Mouse (Mus musculus): ENCODE data around the gene Celf6. TPM values are rescaled to one million over a fixed set of nuclear protein-coding genes. Genes with fewer than 3 reads are reported as not detected.

Celf6 gene
- polyA plus RNA-seq, 1 experiment from 2014 or later: 0.07 TPM

GRCm38 (mm10) chr9:59589703-59590439 lies 12.2 kb downstream of the Celf6 start:
- Histone ChIP-seq H3K27me3 (ENCODE audit: control insufficient read depth, insufficient read depth, low read length) (peaks cover 19% of the 10 kb centered on the region), H3K4me3 (ENCODE audit: low read depth, low read length) (no peak overlapping the region), H3K4me2 (no peak overlapping the region), H3K4me1 (ENCODE audit: control insufficient read depth, insufficient read depth, low read length) (no peaks in the 10 kb centered on the region), H3K36me3 (ENCODE audit: control insufficient read depth, insufficient read depth, low read length) (no peaks in the 10 kb centered on the region), H3K9me3 (replicated peaks; ENCODE audit: control insufficient read depth, low read length) (no peaks in the 10 kb centered on the region), H3K27ac (ENCODE audit: low read depth, low read length) (no peak overlapping the region), H3K9ac (ENCODE audit: low read depth, low read length) (no peak overlapping the region)
- ATAC-seq (replicated peaks; ENCODE audit: insufficient number of reproducible peaks, low FRiP score, low TSS enrichment): no peak
- WGBS (ENCODE audit: insufficient replicate concordance): 78% methylated on average over 10 of the region's 10 CpGs

DNA sequence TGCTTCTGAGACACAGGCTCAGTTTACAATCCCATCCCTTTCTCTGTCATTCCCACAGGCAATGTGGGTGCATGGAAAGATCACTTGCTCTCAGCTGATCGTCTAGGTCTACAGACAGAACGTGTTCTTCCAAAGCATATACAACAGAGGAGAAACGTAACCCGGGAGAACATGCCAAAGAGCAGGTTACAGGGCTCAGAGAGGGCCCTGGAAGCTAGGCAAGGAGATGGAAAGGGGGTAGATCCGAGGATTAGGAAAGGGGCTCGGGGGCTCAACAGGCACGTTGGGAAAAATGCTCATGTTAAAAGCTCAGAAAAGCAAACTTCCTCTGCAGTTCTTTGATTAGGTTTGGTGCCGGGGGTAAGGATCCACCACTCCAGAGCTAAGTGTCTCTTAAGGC lies 23.9 kb downstream of the Celf6 start:
- WGBS (ENCODE audit: insufficient replicate concordance): 69% methylated on average over 8 of the region's 8 CpGs
- Histone ChIP-seq H3K27ac (ENCODE audit: low read depth, low read length) (no peak overlapping the region), H3K4me1 (ENCODE audit: control insufficient read depth, insufficient read depth, low read length) (no peaks in the 10 kb centered on the region), H3K9ac (ENCODE audit: low read depth, low read length) (no peak overlapping the region), H3K4me2 (no peak overlapping the region), H3K4me3 (ENCODE audit: low read depth, low read length) (no peak overlapping the region), H3K9me3 (replicated peaks; ENCODE audit: control insufficient read depth, low read length) (no peaks in the 10 kb centered on the region), H3K36me3 (ENCODE audit: control insufficient read depth, insufficient read depth, low read length) (no peaks in the 10 kb centered on the region), H3K27me3 (ENCODE audit: control insufficient read depth, insufficient read depth, low read length) (peaks cover 23% of the 10 kb centered on the region)
- ATAC-seq (replicated peaks; ENCODE audit: insufficient number of reproducible peaks, low FRiP score, low TSS enrichment): no peak

DNA sequence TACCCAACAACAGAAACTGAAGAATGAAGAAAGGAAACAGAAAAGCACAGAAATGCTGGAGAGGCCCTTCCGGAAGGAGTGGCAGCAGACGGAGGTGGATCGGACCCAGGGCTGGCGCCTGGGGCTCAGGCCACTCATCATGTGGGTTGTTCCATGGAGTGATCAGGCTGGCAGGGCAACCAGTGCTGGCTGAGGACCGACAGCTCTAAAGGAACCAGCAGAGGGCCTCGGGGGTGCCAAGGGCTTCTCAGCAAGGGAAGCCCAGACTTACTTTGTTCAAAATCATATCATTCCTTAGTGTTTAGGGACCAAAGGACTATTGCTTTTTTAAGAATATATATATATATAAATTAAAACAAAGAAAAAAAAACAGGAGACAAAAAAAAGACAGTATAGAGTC lies 28.2 kb downstream of the Celf6 start:
- WGBS (ENCODE audit: insufficient replicate concordance): 61% methylated on average over 6 of the region's 6 CpGs
- no peak overlapping the region for H3K27ac ChIP-seq (ENCODE audit: low read depth, low read length)
- no peaks in the 10 kb centered on the region for H3K9me3 ChIP-seq (replicated peaks; ENCODE audit: control insufficient read depth, low read length)
- H3K27me3 ChIP-seq (ENCODE audit: control insufficient read depth, insufficient read depth, low read length): peaks cover 23% of the 10 kb centered on the region
- no peaks in the 10 kb centered on the region for H3K4me1 ChIP-seq (ENCODE audit: control insufficient read depth, insufficient read depth, low read length)
- no peak for ATAC-seq (replicated peaks; ENCODE audit: insufficient number of reproducible peaks, low FRiP score, low TSS enrichment)
- H3K9ac ChIP-seq (ENCODE audit: low read depth, low read length): no peak overlapping the region
- H3K36me3 ChIP-seq (ENCODE audit: control insufficient read depth, insufficient read depth, low read length): no peaks in the 10 kb centered on the region
- H3K4me3 ChIP-seq (ENCODE audit: low read depth, low read length): no peak overlapping the region
- no peak overlapping the region for H3K4me2 ChIP-seq

GRCm38 (mm10) chr9:59610950-59611349 lies 33.2 kb downstream of the Celf6 start:
- WGBS (ENCODE audit: insufficient replicate concordance): 81% methylated on average over 2 of the region's 2 CpGs
- H3K9ac ChIP-seq (ENCODE audit: low read depth, low read length): no peak overlapping the region
- no peak overlapping the region for H3K4me2 ChIP-seq
- H3K4me1 ChIP-seq (ENCODE audit: control insufficient read depth, insufficient read depth, low read length): no peaks in the 10 kb centered on the region
- ATAC-seq (replicated peaks; ENCODE audit: insufficient number of reproducible peaks, low FRiP score, low TSS enrichment): no peak
- H3K27ac ChIP-seq (ENCODE audit: low read depth, low read length): no peak overlapping the region
- no peaks in the 10 kb centered on the region for H3K36me3 ChIP-seq (ENCODE audit: control insufficient read depth, insufficient read depth, low read length)
- no peak overlapping the region for H3K4me3 ChIP-seq (ENCODE audit: low read depth, low read length)
- H3K9me3 ChIP-seq (replicated peaks; ENCODE audit: control insufficient read depth, low read length): no peaks in the 10 kb centered on the region
- H3K27me3 ChIP-seq (ENCODE audit: control insufficient read depth, insufficient read depth, low read length): no peaks in the 10 kb centered on the region

DNA sequence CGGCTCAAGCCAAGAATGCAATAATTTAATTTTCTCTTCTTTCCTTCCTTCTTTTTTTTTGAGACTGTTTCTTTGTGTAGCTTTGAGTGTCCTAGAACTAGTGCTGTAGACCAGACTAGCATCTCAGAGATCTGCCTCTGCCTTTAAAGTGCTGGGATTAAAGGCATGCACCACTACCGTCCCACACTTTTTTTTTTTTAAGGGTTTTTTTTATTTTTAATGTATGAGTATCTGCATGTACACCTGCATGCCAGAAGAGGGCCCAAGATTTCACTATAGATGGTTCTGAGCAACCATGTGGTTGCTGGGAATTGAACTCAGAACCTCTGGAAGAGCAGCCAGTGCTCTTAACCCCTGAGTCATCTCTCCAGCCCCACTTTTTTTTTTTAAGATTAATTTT lies 38.1 kb downstream of the Celf6 start:
- Histone ChIP-seq H3K27me3 (ENCODE audit: control insufficient read depth, insufficient read depth, low read length) (no peaks in the 10 kb centered on the region), H3K4me1 (ENCODE audit: control insufficient read depth, insufficient read depth, low read length) (peaks cover 4% of the 10 kb centered on the region; the same call in 1 of the 2 replicates), H3K36me3 (ENCODE audit: control insufficient read depth, insufficient read depth, low read length) (no peaks in the 10 kb centered on the region), H3K9me3 (replicated peaks; ENCODE audit: control insufficient read depth, low read length) (no peaks in the 10 kb centered on the region), H3K9ac (ENCODE audit: low read depth, low read length) (no peak overlapping the region), H3K27ac (ENCODE audit: low read depth, low read length) (no peak overlapping the region), H3K4me3 (ENCODE audit: low read depth, low read length) (no peak overlapping the region), H3K4me2 (no peak overlapping the region)
- ATAC-seq (replicated peaks; ENCODE audit: insufficient number of reproducible peaks, low FRiP score, low TSS enrichment): no peak
- 91% methylated on average over 2 of the region's 2 CpGs for WGBS (ENCODE audit: insufficient replicate concordance)

GRCm38 (mm10) chr9:59616622-59617306 lies 39.0 kb downstream of the Celf6 start, which contains the start of gene Parp6:
Gene Parp6, plus strand, starts transcription at chr9:59617284.
- 1% methylated on average over 35 of the region's 36 CpGs for WGBS (ENCODE audit: insufficient replicate concordance)
- peak; percentile 100 for ATAC-seq (replicated peaks; ENCODE audit: insufficient number of reproducible peaks, low FRiP score, low TSS enrichment)

GRCm38 (mm10) chr9:59617307-59617973 lies 39.7 kb downstream of the Celf6 start:
- Histone ChIP-seq H3K4me2 (peak overlapping the region; percentile 78), H3K27ac (ENCODE audit: low read depth, low read length) (peak overlapping the region; percentile 95), H3K9ac (ENCODE audit: low read depth, low read length) (peak overlapping the region; percentile 95), H3K27me3 (ENCODE audit: control insufficient read depth, insufficient read depth, low read length) (no peaks in the 10 kb centered on the region), H3K9me3 (replicated peaks; ENCODE audit: control insufficient read depth, low read length) (no peaks in the 10 kb centered on the region), H3K4me1 (ENCODE audit: control insufficient read depth, insufficient read depth, low read length) (peaks cover 4% of the 10 kb centered on the region; the same call in 1 of the 2 replicates), H3K4me3 (ENCODE audit: low read depth, low read length) (peak overlapping the region; percentile 92), H3K36me3 (ENCODE audit: control insufficient read depth, insufficient read depth, low read length) (no peaks in the 10 kb centered on the region)
- WGBS (ENCODE audit: insufficient replicate concordance): under 1% methylated on average over 37 of the region's 58 CpGs
- no peak for ATAC-seq (replicated peaks; ENCODE audit: insufficient number of reproducible peaks, low FRiP score, low TSS enrichment)

More at GRCm38 (mm10) chr9:59616622-59617306, 39.0 kb downstream of the Celf6 start, which contains the start of gene Parp6:
- no peaks in the 10 kb centered on the region for H3K36me3 ChIP-seq (ENCODE audit: control insufficient read depth, insufficient read depth, low read length)
- no peaks in the 10 kb centered on the region for H3K27me3 ChIP-seq (ENCODE audit: control insufficient read depth, insufficient read depth, low read length)
- peak within 1 kb of the TSS; percentile 92 for H3K4me3 ChIP-seq (ENCODE audit: low read depth, low read length)
- peak within 1 kb of the TSS; percentile 78 for H3K4me2 ChIP-seq
- peak within 1 kb of the TSS; percentile 95 for H3K27ac ChIP-seq (ENCODE audit: low read depth, low read length)
- H3K9ac ChIP-seq (ENCODE audit: low read depth, low read length): peak within 1 kb of the TSS; percentile 95
- no peaks in the 10 kb centered on the region for H3K9me3 ChIP-seq (replicated peaks; ENCODE audit: control insufficient read depth, low read length)
- H3K4me1 ChIP-seq (ENCODE audit: control insufficient read depth, insufficient read depth, low read length): peaks cover 4% of the 10 kb centered on the region; the same call in 1 of the 2 replicates

- Histone ChIP-seq H3K4me2 (no peak overlapping the region), H3K4me3 (ENCODE audit: low read depth, low read length) (no peak overlapping the region), H3K36me3 (ENCODE audit: control insufficient read depth, insufficient read depth, low read length) (peaks cover 18% of the 10 kb centered on the region), H3K9me3 (replicated peaks; ENCODE audit: control insufficient read depth, low read length) (no peaks in the 10 kb centered on the region), H3K27ac (ENCODE audit: low read depth, low read length) (no peak overlapping the region), H3K9ac (ENCODE audit: low read depth, low read length) (no peak overlapping the region), H3K4me1 (ENCODE audit: control insufficient read depth, insufficient read depth, low read length) (no peaks in the 10 kb centered on the region), H3K27me3 (ENCODE audit: control insufficient read depth, insufficient read depth, low read length) (no peaks in the 10 kb centered on the region)
- WGBS (ENCODE audit: insufficient replicate concordance): 84% methylated on average over 1 of the region's 1 CpGs
- ATAC-seq (replicated peaks; ENCODE audit: insufficient number of reproducible peaks, low FRiP score, low TSS enrichment): no peak
Measured at GRCm38 (mm10) chr9:59638372-59638771, 60.7 kb downstream of the Celf6 start.
